Mouse (Mus musculus) small intestine, adult 2 months (tissue): ENCODE measurements around the gene Otof. TPM values are rescaled to one million over a fixed set of nuclear protein-coding genes. Genes with fewer than 3 reads are reported as not detected.

Experiments
- H3K27ac ChIP-seq: fragments of 200-500 bp; 2 replicates; pipeline ENCODE4 v1.5.1; 2012; ENCODE audit warnings: low read depth, low read length, control low read depth, inconsistent platforms; ENCODE audit not compliant: insufficient read depth
- H3K27me3 ChIP-seq: fragments of 200-500 bp; 2 replicates; pipeline ENCODE4 v1.6.1; 2012; ENCODE audit warnings: mild to moderate bottlenecking, moderate library complexity, low read length, inconsistent platforms; ENCODE audit not compliant: control insufficient read depth, insufficient read depth
- H3K36me3 ChIP-seq: fragments of 200-500 bp; 2 replicates; pipeline ENCODE4 v1.6.1; 2012; ENCODE audit warnings: mild to moderate bottlenecking, low read length, control low read depth, inconsistent platforms; ENCODE audit not compliant: control insufficient read depth, insufficient read depth
- H3K4me1 ChIP-seq: fragments of 200-500 bp; 2 replicates; pipeline ENCODE4 v1.6.1; 2012; ENCODE audit warnings: low read length, inconsistent platforms, mixed read lengths; ENCODE audit not compliant: control insufficient read depth, insufficient read depth, insufficient read length
- H3K4me3 ChIP-seq: fragments of 200-500 bp; 2 replicates; pipeline ENCODE4 v1.5.1; 2012; ENCODE audit warnings: low read depth, mild to moderate bottlenecking, control low read depth, inconsistent platforms, low read length, moderate library complexity
- CTCF ChIP-seq: fragments of 200-500 bp; IDR thresholded peaks from 2 replicates; pipeline ENCODE4 v1.5.1; 2012; ENCODE audit warnings: low read depth, mild to moderate bottlenecking, control low read depth, inconsistent platforms, low read length, moderate library complexity, mixed read lengths; ENCODE audit not compliant: insufficient replicate concordance, insufficient read length; ENCODE audit errors: extremely low read depth
- POLR2A ChIP-seq: fragments of 200-500 bp; IDR thresholded peaks from 2 replicates; pipeline ENCODE4 v1.6.1; 2012; ENCODE audit warnings: low read depth, mild to moderate bottlenecking, control low read depth, inconsistent platforms, low read length, moderate library complexity
- WGBS: fragments of 180-500 bp; shearing (Covaris S2); methylation state at CpG from one replicate; pipeline ENCODE4 v1.1.7; 2018; 5-methylcytosine and 5-hydroxymethylcytosine counted together
- polyA plus RNA-seq: library from polyadenylated mRNA; depleted of rRNA; stranded (reverse); fragments of >200 nt; gene quantifications from 2 replicates; pipeline ENCODE4 v1.2.3, GENCODE M21; 2012

Otof gene
- polyA plus RNA-seq, 1 experiment, result 0.06 TPM

- Histone ChIP-seq H3K27me3 (no peaks in the 10 kb centered on the region), H3K4me1 (no peaks in the 10 kb centered on the region), H3K36me3 (no peaks in the 10 kb centered on the region), H3K4me3 (no peak overlapping the region), H3K27ac (no peak overlapping the region)
- TF ChIP-seq CTCF (no peak), POLR2A (no peak)
- 81% methylated on average over 6 of the region's 6 CpGs for WGBS
Measured at GRCm38 (mm10) chr5:30427406-30427805, 34.3 kb downstream of the Otof start.

- no peak overlapping the region for H3K4me3 ChIP-seq
- no peak for TF ChIP-seq POLR2A
- TF ChIP-seq CTCF, result peak; percentile 71; the same call in 1 of the 2 replicates
- no peaks in the 10 kb centered on the region for H3K4me1 ChIP-seq
- H3K27ac ChIP-seq, result no peak overlapping the region
- no peaks in the 10 kb centered on the region for H3K36me3 ChIP-seq
- WGBS, result 20% methylated on average over 8 of the region's 8 CpGs
- H3K27me3 ChIP-seq, result no peaks in the 10 kb centered on the region
Measured at GRCm38 (mm10) chr5:30423572-30424244, 38.0 kb downstream of the Otof start.

GRCm38 (mm10) chr5:30423121-30423520 lies 38.6 kb downstream of the Otof start:
- no peaks in the 10 kb centered on the region for H3K4me1 ChIP-seq
- no peaks in the 10 kb centered on the region for H3K36me3 ChIP-seq
- no peak for TF ChIP-seq CTCF
- no peak for TF ChIP-seq POLR2A
- H3K27me3 ChIP-seq, result no peaks in the 10 kb centered on the region
- no peak overlapping the region for H3K27ac ChIP-seq
- no peak overlapping the region for H3K4me3 ChIP-seq
- WGBS, result 82% methylated on average over 4 of the region's 4 CpGs

- H3K27me3 ChIP-seq, result no peaks in the 10 kb centered on the region
- H3K4me3 ChIP-seq, result no peak overlapping the region
- TF ChIP-seq CTCF (no peak), POLR2A (no peak)
- 69% methylated on average over 5 of the region's 5 CpGs for WGBS
- H3K36me3 ChIP-seq, result no peaks in the 10 kb centered on the region
- no peaks in the 10 kb centered on the region for H3K4me1 ChIP-seq
- H3K27ac ChIP-seq, result no peak overlapping the region
Measured at GRCm38 (mm10) chr5:30416665-30417064, 45.1 kb downstream of the Otof start.

GRCm38 (mm10) chr5:30415876-30416275 lies 45.9 kb downstream of the Otof start:
- Histone ChIP-seq H3K36me3 (no peaks in the 10 kb centered on the region), H3K27me3 (no peaks in the 10 kb centered on the region), H3K27ac (no peak overlapping the region), H3K4me1 (no peaks in the 10 kb centered on the region), H3K4me3 (no peak overlapping the region)
- TF ChIP-seq POLR2A, result no peak
- TF ChIP-seq CTCF, result no peak
- 64% methylated on average over 4 of the region's 4 CpGs for WGBS

- H3K4me1 ChIP-seq, result no peaks in the 10 kb centered on the region
- H3K27ac ChIP-seq, result no peak overlapping the region
- 49% methylated on average over 2 of the region's 2 CpGs for WGBS
- TF ChIP-seq CTCF, result no peak
- TF ChIP-seq POLR2A, result no peak
- no peaks in the 10 kb centered on the region for H3K36me3 ChIP-seq
- H3K4me3 ChIP-seq, result no peak overlapping the region
- H3K27me3 ChIP-seq, result no peaks in the 10 kb centered on the region
Measured at GRCm38 (mm10) chr5:30415381-30415780, 46.4 kb downstream of the Otof start.

- no peaks in the 10 kb centered on the region for H3K4me1 ChIP-seq
- H3K4me3 ChIP-seq, result no peak overlapping the region
- no peak for TF ChIP-seq POLR2A
- TF ChIP-seq CTCF, result no peak
- WGBS, result 50% methylated on average over 10 of the region's 10 CpGs
- no peak overlapping the region for H3K27ac ChIP-seq
- no peaks in the 10 kb centered on the region for H3K36me3 ChIP-seq
- H3K27me3 ChIP-seq, result no peaks in the 10 kb centered on the region
Measured at GRCm38 (mm10) chr5:30411524-30411923, 50.2 kb downstream of the Otof start.

- Histone ChIP-seq H3K36me3 (no peaks in the 10 kb centered on the region), H3K4me1 (no peaks in the 10 kb centered on the region), H3K27me3 (no peaks in the 10 kb centered on the region), H3K27ac (no peak overlapping the region), H3K4me3 (no peak overlapping the region)
- 14% methylated on average over 9 of the region's 9 CpGs for WGBS
- TF ChIP-seq CTCF (no peak), POLR2A (no peak)
Measured at GRCm38 (mm10) chr5:30406876-30407275, 54.9 kb downstream of the Otof start.
